Mouse (Mus musculus) c-Kit-negative CD71-positive TER-119-positive erythroid progenitor cells, embryonic 14.5 days (primary cell): ENCODE data around the gene Tax1bp1.
"Not testable (repeated sequence)": the region's sequence is repeated elsewhere in the genome, so short reads cannot be mapped to it uniquely, and the experiment has no call there.

Source experiments
- DNase-seq: peaks from one replicate; pipeline ENCODE4 v3.0.0-alpha.2; 2013; ENCODE audit warnings: low read depth, low spot score

Gene Tax1bp1

DNA sequence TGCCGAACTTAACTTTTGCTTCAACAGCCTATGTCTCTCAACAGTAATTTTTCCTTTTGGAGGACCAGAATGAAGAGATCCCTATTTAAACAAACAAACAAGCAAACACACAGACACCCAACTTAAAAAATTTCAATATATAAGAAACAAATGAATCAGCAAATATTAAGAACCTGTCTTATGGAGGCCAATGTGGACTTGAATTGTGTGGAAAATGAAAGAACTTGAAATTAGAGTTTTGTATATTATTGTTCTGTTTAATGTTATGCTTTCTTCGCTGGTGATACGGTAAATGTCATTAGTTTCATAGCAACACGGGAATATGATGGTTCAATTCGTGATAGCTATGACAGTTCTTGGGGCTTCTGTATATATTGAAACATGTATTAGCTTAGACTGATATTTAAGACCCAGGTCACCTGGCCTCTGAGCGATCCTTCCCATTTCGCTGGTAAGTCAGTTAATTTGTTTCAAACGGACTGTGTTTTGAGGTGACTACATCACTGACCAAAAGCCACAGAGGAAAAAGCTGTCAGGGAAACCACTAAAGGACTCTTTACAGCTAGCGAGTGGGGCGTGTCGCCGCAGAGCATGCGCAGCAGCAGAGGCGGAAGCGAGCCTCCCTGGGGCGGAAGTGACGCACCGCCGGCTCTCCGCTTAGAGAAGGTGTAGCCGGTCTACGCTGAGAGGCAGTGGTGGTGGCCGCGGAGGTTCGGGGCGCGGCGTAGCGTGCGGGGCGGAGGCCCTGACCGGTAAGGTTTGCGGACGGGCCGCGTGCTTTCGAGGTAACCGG, at the start of gene Tax1bp1:
Gene Tax1bp1, plus strand, starts transcription at position 626 of the 793 bp plus-strand sequence.
- DNase-seq: peak; percentile 87

DNA sequence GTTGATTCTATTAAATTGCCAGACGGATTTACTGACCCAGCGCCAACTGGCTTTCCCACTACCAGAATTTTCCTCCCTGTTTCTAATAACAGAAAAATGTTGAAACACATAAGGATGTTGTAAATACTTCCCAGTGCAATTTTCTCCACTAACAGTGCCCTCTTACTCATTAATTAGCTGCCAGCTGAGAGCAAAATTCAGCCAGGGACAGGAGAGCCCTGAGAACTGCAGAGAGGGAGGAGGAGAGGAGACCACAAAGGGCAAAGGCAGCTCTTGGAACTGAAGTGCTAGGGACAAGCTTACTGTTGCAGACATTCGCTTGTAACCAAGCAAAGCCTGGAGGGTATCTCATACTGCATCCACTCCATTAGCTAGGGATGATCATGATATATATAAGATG, 45.9 kb upstream of the Tax1bp1 start:
- DNase-seq: no peak

DNA sequence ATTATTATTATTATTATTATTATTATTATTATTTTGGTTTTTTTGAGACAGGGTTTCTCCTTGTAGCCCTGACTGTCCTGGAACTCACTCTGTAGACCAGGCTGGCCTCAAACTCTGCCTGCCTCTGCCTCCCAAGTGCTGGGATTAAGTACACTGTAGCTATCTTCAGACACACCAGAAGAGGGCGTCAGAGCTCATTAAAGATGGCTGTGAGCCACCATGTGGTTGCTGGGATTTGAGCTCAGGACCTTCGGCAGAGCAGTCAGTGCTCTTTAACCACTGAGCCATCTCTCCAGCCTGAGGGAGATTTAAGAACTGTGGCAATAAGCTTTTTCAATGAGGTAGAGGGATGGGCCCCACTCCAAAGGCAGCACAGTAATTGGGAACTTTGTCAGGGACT, 43.7 kb upstream of the Tax1bp1 start:
- not testable (repeated sequence) for DNase-seq

DNA sequence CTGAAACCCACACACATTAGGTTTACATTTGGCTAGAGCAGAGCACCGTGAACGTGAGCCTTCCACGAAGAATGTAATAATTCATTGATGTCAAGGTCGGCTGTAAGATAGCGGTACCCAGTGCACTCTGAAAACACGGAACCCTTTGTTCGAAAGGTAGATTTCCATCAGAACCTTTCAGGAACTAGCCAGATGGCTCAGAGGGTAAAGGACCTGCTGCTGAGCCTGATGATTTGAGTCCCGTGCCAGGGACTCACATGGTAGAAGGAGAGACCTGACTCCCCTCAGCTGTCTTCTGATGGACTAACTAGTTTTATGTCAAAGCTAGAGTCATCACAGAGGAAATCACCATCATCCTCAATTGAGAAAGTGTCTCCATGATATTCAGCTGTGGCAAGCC, 41.7 kb upstream of the Tax1bp1 start:
- DNase-seq: no peak

DNA sequence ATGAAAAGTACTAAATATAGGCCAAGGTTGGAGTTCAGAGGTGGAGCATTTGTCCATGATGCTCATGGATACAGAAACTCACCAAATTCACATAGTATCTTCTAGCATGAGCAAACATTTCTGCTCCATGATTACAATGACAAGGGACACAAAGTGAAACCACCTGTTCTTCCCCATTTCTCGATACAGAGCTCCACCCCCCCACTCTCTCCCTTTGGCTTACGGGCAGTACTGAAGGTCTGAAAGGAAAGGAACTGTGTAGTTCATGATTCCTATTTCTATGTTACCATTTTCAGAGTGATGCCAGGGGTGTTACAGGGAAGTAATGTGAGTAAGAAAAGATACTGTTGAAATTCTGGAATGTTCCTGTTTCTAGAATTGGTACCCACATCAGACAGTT, 41.0 kb upstream of the Tax1bp1 start:
- no peak for DNase-seq

DNA sequence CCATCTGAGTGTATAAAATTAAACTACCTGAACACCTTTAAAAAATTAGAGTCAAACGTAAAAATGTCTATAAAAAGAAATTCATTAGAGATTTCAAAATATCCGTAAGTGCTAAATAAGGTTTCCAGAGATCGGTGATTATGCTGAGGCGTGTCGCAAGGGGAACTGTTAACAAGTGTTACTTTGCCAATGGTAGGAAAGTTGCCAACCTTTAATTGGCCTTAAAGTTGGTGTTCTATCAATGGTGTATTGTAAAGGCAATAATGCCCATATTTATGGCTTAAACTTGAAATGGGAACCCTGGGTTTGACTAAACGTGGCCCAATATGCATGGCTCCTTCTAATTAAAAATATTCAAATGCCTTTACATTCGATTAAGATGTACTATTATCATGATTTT, 39.8 kb upstream of the Tax1bp1 start:
- DNase-seq: no peak

DNA sequence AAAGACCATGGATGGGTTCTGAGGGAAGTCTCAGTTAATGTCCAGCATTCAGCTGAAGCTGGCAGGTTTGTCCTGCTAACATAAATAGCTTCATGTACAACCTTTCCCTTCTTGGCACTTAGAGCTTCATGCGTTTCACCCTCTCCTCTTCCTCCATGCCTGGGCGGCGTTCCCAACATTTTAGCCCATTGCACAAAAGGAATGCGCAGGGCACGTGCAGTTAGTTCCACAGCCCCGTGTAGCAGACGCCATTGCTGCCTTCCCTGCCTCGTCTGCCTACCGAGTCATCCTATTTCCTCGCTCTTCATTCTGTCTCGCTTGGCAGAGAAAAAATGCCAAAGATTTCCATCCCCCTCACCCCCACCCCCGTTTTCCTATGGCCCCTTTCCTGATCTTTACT, 39.0 kb upstream of the Tax1bp1 start:
- no peak for DNase-seq

DNA sequence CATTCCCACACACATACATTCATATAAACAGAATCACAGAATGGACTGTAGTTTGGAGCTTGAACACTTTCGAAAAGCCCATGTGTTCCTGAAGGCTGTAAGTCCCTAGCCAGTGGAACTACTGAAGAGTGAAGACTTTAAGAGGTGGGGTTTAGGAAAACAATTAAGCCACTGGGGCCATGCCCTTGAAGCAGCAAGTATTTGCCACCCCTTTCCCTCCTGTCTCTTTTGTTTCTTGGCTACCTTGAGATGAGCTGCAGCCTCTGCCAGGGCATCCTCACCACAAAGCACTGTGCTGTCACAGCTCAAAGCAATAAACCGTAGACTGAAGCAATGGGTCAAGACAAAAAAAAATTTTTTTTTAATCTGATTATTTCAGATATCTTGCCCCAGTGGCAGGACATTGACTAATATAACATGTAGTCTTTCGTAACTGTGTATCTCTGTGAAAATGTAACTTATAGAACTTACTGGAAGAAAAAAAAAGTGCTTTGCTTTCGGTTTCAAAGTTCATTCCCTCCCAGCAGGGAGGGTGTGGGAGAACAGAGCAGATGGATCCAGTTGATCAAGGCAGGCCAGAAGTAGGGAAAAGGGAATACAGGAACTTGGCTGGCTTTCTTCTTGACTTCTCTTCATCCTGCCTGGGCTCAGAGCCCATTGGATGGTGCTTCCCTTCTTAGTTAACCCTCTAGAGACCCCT, 38.2 kb upstream of the Tax1bp1 start:
- no peak for DNase-seq

DNA sequence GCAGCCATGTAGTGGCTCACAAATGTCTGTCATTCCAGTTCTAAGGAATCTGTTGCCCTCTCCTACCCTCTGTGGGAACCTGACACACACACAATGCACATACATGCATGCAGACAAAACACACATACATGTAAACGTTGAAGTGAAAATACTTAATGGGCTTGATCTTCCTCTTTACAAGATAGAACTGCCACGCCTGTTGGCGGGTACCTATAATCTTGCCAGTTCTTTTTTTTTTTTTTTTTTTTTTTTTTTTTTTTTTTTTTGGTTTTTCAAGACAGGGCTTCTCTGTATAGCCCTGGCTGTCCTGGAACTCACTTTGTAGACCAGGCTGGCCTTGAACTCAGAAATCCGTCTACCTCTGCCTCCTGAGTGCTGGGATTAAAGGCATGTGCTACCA, 36.0 kb upstream of the Tax1bp1 start:
- not testable (repeated sequence) for DNase-seq

DNA sequence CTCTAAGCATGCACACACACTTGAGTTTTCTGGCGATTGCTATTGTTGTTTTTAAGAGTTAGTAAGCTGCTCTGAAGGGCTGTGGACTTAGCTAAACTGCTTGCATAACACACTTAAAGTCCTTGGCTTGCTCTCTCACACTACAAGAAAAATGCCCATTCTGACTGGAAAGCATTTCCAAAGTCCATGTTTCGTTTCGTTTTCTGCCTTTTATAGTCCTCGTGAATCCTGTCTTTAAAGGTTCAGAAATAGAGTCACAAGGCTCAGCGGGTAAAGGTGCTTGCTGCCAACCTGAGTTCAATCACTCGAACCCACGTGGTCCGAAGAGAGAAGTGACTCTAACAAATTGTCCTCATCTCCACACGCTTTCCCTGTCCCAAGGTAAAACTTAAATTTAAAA, 34.0 kb upstream of the Tax1bp1 start:
- DNase-seq: no peak

DNA sequence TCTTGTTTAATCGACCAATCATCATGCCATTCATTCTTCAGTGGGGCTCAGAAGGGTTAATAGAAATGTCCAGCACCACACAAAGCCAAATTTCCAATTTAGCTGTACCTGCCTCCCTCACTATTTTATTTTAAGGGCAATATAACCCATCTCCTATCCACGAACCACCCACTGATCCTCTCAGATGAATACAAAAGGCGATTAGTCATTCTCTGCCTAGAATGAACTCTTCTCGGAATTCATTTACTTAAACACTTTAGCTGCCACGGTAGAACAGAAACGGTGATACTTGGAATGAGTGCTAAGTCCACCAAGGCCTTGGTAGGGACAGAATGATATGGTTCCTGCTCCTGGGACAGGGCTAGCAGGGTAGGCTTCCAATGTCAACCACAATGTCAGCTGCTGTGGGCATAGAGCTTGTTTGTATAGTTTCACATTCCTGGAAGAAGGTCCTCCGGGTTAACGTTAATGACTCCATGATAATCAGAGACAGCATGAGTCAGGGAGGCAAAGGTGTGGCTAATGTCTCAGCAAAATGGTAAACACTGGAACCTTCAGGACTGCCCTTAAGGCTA, 33.0 kb upstream of the Tax1bp1 start:
- DNase-seq: no peak

DNA sequence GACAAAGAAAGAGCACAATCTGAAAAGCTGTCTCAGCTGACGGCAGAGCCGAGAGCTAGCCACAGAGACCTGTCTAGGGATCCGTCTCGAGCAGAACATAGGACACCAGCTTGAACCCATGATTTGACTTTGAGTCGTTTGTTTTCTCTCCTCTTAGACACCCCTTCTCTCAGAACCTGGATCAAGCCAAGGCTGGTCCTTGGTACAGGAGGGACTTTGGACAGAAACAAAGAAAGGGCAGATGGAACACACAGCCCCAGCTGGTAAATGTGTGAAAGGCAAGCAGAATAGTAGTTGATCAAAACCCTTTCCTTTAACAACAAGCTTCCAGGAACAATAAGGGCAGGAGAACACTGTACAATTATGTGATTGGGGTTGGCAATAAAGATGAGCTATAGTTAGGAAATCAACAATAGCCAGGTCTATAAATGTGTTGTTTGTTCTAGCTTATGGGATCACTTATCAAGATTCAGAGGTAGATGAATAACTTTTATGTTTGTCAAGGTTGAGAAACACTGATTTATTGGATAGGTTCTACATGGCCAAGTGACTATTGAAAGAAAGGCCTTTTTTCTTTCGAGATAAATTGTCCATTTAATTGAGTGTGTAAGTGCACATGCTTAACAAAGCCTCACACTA, 31.6 kb upstream of the Tax1bp1 start:
- no peak for DNase-seq

DNA sequence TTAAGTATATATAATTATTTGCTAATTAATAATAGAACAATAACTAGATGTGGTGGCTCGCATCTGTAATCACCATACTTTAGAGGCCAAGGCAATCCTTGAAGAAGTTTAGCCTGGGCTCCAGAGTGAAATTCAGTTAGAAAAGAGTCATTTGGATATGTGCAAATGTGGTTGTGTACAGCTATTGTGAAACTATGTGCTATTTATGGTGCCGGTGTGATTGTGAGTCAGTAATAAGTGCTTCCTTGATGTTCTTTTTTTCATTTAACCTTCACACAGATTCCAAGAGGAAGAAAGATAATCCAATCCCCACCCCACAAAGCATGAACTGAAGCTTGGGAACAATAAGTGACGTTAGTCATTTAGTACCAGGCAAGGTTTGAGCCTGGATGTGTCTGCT, 30.9 kb upstream of the Tax1bp1 start:
- DNase-seq: no peak

DNA sequence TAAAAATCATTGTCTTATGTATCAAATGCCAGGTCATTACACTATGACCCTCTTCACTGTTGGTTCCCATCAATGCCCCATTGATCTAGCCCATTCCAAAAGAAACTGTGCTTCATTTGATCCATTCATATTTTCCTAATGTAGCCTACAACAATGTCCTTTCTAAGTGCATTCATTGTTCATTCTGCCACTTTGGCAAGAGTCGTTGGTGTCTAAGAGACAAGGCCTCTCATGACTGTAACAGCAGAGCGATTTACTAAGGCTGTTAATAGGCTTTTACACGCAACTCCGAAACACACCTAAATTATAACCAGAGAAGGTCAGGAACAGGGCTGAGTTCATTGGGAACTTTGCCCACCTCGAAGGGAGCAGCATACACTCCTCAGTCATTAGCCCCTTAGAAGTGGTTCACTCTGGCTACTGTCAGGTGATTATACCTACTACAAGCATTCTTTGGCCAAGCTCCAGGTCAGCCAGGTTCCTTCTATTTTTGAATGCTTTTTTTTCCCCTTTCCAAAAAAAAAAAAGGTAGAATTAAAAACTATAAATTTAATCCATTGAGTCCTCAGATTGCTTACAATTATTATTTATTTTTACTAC, 26.5 kb upstream of the Tax1bp1 start:
- no peak for DNase-seq

DNA sequence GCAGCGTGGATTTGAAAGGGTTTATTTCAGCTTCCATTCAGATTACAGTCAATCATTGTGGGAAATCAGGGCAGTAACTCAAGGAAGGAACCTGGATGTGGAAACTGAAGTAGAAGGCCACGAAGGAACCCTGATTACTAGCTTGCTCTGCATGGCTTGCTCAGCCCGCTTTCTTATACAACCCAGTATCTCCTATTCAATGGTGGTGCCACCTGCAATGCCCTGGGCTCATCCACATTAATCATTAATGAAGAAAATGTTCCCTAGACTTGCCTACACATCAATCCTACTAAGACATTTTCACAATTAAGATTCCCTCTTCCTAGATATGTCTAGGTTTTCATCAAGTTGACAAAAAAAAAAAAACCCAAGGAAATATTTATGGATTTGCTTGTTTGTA, 23.2 kb upstream of the Tax1bp1 start:
- DNase-seq: no peak

DNA sequence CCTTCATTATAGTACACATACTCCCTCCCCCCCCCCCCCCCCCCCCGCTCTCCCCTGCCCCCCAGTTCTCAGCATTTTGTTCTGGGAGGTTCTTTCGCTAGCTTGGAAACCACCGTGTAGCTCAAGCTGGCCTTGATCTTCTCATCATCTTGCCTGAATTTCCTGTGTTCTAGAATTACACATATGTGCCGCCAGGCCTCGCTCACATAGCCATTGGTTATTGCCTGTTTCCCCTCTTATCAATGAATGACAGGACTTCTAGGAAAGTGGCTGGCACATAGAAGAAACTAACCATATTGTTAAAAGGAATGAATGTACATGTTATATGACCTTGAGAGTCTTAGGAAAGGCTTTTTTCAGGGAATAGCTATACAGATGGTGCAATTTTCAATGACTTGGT, 21.7 kb upstream of the Tax1bp1 start:
- no peak for DNase-seq

DNA sequence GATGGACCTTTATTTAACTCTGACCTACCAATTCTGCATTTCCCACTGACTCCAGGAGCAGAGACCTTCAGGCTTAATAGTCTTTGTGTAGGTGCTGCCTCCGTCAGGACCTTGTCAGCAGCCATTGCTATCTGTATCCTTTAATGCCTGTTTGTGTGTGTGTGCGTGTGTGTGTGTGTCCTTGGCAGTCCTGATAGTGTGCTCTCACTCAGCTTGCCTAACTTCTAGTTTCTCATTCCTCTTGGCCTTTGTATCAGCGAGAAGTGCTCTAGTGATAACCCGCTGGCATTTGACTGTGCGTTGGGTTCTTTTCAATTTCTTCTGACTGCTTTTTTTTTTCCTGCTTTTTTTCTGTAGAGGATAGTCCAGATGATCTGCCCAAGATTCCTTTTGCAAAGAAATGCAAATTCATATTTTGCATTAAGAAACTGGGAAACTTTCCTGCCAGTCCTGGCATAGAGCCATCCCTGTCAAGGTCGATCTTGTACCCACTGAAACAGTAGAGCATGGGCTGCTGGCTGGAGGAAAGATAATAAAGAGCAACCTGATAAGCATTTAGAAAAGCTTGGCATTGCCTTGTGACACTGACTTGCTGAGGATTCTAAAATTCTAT, 21.0 kb upstream of the Tax1bp1 start:
- DNase-seq: no peak

DNA sequence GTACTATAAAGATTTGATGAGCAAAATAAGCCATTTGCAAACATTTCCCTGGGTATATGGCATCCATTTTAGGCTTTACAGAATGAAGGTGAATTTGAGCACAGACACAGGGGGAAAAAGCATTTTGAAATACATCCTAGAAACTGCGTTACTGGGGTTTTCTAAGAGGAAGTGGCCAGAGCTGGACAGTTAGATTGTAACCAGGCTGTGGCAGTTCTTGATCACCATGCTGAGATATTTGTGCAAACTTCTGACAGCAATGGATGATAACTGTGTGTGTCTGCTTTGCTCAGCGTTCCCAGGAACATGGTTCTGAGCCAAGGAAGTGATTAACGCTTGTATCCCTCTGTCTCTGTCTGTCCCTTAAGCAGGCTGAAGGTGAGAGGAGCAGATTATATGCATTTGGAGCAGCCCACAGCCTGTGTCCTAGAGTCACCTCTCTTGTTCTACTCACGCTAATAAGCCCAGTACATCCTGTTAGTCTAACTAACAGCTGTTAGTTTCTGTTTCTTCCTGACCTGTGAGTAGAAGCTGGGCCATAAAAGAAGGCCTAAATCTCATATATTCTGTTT, 15.5 kb upstream of the Tax1bp1 start:
- no peak for DNase-seq

DNA sequence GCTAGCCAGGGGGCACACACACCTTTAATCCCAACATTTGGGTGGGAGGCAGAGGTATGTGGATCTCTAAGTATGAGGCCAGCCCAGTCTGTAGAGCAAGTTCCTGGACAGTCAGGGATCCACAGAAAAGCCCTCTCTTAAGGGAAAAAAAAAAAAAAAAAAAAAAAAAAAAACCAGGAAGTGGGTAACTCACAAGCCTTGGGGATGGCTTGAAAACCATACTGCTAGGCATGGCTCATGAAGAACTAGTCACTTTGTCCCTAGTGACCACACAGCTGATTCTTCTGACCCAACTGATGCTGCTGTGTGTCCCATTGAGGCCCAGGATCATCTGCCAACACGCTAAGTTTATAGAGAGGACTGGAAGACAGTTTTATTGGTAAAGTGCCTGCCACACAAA, 14.5 kb upstream of the Tax1bp1 start:
- DNase-seq: no peak

DNA sequence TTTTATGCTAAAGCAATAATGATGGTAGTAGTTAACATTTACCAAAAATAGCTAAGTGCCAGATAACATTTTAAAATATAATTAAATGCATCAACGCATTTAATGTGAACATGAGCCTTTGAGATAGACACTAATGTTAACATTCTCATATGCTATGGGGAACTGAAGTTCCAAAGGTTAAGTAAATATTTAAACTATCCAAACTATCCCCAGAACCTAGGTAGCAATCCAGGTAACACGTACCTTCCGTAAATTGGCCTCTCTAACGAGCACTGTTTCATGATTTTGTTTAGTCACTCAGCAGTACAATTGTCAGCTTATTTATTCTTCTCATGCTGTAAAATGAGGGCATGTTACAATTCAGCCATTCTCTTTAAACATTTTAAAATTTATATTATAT, 13.6 kb upstream of the Tax1bp1 start:
- DNase-seq: no peak

DNA sequence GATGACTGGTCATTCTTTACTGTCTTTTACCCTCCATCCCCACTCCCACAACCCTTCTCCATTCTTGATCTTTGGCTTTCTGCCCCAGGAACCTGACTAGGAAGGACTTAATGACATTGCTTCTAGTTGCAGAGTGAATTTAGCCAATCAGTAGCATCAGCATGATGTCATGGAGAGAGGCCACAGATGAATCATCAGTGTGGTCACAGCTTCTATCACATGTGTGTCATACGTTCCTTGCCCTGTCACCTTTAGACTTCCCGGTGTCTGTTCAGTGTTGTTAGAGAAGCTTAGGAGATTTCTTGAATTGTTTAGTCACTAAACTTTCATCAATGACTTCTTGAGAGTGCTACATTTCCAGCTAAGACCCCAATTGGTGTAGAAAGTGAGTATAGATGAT, 10.3 kb upstream of the Tax1bp1 start:
- DNase-seq: no peak
